Mouse (Mus musculus): ENCODE data around the gene Ccdc88b. TPM values are rescaled to one million over a fixed set of nuclear protein-coding genes. Genes with fewer than 3 reads are reported as not detected.
A peak's percentile ranks its signal among the peaks of the same experiment; 100 is the strongest.

Gene Ccdc88b
- polyA plus RNA-seq, 1 experiment from 2014 or later, result 0.43 TPM

DNA sequence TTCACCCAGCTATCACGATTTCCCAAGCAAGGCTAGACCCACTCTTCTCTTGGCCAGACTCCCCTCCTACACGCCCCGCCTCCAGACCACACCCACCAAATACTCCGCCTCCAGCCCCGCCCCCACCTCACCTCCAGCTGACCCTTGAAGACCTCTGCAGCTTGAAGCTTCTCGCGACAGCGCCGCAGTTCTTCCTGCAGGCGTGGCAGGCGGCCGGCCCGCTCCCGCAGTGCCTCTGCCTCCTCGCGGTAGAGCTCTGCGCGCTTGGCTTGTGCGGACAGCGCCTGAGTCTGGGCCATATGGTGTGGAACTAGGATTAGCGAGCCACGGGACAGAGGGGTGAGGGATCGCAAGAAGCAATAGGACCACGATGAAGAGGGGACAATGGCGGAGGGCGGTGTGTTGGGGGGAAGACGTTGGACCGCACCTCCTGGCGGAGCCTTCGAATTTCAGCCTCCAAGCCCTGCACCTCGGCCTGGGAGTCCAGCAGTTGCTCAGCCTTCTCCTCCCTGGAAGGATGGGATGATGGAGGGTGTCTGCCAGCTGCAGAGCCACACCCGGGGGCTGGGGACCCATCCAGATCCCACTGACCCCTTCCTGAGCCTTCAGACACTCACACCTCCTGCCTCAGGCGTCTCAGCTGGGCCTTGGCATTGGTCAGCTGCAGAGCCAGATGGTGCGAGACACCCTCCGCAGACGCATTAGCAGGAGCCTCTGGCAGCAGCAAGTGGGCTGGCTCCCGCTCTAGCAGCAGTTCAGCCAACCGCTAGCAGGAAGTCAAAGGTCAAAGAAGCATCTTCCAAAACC is 2.6 kb downstream of the Ccdc88b start:
- no peaks in the 10 kb centered on the region for H3K36me3 ChIP-seq (replicated peaks)
- peak overlapping the region; percentile 41 for H3K4me2 ChIP-seq
- H3K27ac ChIP-seq, result 0 out of 2 replicates have a peak overlapping the region, but pooled peaks have one; percentile 19
- H3K9me3 ChIP-seq, result no peaks in the 10 kb centered on the region
- no peak overlapping the region for H3K9ac ChIP-seq
- H3K4me3 ChIP-seq (replicated peaks), result peak overlapping the region; percentile 23
- WGBS, result 9% methylated on average over 38 of the region's 38 CpGs
- peak; percentile 63 for ATAC-seq (ENCODE audit: low FRiP score)
- H3K27me3 ChIP-seq, result peaks cover 35% of the 10 kb centered on the region
- H3K4me1 ChIP-seq, result peaks cover 21% of the 10 kb centered on the region

DNA sequence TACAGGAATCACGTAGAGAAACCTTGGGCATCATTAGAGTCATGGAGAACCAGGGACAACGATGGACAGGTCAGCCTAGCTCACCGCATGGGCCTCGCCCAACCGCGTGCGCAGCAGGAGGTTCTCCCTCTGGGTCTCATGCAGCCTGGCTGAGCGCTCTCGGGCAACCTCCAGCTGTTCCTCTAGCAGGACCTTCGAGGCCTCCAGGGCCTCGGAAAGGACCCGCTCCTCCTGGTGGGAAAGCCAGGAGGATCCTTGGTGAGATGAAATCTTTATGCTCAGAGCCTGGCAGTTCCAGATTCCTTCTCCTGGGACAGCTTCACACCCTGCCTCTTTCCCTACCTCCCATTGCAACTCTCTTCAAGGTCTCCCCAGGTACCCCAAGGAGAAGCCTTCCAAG is 3.4 kb downstream of the Ccdc88b start:
- WGBS, result 90% methylated on average over 12 of the region's 12 CpGs
- Histone ChIP-seq H3K4me2 (peak overlapping the region; percentile 41; the same call in 1 of the 2 replicates), H3K4me1 (peaks cover 21% of the 10 kb centered on the region), H3K9ac (no peak overlapping the region), H3K27ac (no peak overlapping the region), H3K4me3 (replicated peaks) (no peak overlapping the region), H3K27me3 (peaks cover 39% of the 10 kb centered on the region), H3K36me3 (replicated peaks) (no peaks in the 10 kb centered on the region), H3K9me3 (no peaks in the 10 kb centered on the region)
- no peak for ATAC-seq (ENCODE audit: low FRiP score)

DNA sequence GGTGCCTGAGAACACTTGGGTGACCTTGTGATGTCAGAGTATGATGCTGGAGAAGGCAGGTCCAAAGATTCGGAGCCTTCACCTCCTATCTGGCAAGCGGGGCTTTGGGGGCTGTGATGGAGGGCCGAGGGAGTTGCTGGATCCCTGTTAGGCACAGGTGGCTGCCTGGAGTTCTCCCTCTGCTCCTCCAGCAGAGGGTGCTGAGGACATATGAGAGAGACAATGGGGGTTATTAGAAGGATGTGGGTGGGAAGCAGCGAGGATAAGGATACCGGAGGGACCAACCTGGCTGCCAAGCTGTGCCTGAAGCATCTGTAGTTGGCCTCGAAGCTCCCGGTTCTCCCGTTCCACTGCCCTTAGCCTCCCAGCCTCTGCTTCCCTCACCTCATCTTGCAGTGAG is 4.1 kb downstream of the Ccdc88b start:
- no peak overlapping the region for H3K9ac ChIP-seq
- H3K27ac ChIP-seq, result no peak overlapping the region
- H3K27me3 ChIP-seq, result peaks cover 46% of the 10 kb centered on the region
- peaks cover 21% of the 10 kb centered on the region for H3K4me1 ChIP-seq
- no peaks in the 10 kb centered on the region for H3K36me3 ChIP-seq (replicated peaks)
- no peak for ATAC-seq (ENCODE audit: low FRiP score)
- H3K4me2 ChIP-seq, result no peak overlapping the region
- H3K9me3 ChIP-seq, result no peaks in the 10 kb centered on the region
- 80% methylated on average over 8 of the region's 8 CpGs for WGBS
- H3K4me3 ChIP-seq (replicated peaks), result no peak overlapping the region

DNA sequence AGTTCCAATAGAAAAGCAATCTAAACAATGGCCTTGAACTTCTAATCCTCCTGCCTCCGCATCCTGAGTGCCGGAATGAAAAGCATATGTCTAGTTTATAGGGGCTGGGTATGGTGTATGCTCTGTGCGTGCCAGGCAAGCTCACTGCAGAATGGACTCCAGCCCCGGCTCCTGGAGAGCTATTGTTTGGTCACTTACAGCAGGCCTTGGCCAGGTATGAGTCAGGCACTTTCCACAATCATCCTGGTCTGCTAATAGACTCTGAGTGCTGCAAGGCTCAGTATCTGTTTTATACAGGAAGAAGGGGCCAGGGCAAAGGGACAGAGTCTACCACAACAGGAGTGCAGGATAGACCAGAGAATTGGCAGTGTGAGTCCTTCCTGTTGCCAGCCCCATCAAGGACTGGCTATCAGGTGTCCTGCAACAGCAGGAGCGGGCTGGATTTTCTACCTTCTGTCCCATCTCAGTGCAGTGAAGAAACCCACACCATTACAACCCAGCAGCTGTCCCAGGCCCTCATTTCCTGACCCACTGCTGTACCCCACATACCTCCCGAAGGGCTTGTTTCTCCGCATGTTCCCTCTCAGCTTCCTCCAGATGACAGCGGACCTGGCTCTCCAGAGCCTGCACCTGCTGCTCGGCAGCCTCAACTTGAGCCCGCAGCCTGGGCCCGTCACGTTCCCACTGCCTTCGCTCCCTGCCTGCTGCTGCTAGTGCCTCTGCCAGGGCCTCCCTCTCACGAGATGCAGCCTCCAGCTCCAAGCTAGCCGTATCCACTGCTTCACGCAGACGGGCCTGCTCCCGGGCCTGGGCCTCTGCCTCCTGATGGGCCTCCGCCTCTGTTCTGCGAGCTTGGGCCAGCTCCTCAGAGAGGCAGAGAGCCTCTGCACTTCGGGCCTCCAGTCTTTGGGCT is 5.4 kb downstream of the Ccdc88b start:
- H3K27ac ChIP-seq, result no peak overlapping the region
- no peak overlapping the region for H3K9ac ChIP-seq
- no peak overlapping the region for H3K4me3 ChIP-seq (replicated peaks)
- no peaks in the 10 kb centered on the region for H3K36me3 ChIP-seq (replicated peaks)
- peaks cover 29% of the 10 kb centered on the region for H3K4me1 ChIP-seq
- H3K4me2 ChIP-seq, result no peak overlapping the region
- peaks cover 57% of the 10 kb centered on the region for H3K27me3 ChIP-seq
- ATAC-seq (ENCODE audit: low FRiP score), result no peak
- WGBS, result 78% methylated on average over 21 of the region's 21 CpGs
- H3K9me3 ChIP-seq, result no peaks in the 10 kb centered on the region

DNA sequence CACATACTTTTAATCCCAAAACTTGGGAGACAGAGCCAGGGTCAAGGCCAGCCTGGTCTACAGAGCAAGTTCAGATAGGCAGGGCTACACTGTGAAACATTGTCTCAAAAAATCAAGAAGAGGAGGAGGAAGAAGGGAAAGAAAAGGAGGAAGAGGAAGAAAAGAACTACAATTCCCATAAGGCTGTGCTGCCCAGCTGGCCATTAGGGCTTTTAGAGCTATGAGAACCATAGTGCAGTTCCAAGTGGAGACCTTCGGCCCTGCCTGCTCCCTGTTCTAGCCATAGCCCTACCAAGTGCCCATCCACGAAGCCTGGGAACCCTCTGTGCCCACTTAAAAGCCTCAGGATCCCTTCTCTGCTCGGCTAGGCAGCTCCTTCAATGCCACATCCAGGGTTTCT is 6.5 kb downstream of the Ccdc88b start:
- no peak overlapping the region for H3K4me2 ChIP-seq
- H3K27me3 ChIP-seq, result peaks cover 64% of the 10 kb centered on the region
- peaks cover 24% of the 10 kb centered on the region for H3K4me1 ChIP-seq
- 87% methylated on average over 3 of the region's 3 CpGs for WGBS
- no peak overlapping the region for H3K9ac ChIP-seq
- no peak for ATAC-seq (ENCODE audit: low FRiP score)
- H3K9me3 ChIP-seq, result no peaks in the 10 kb centered on the region
- no peak overlapping the region for H3K4me3 ChIP-seq (replicated peaks)
- H3K36me3 ChIP-seq (replicated peaks), result no peaks in the 10 kb centered on the region
- no peak overlapping the region for H3K27ac ChIP-seq

DNA sequence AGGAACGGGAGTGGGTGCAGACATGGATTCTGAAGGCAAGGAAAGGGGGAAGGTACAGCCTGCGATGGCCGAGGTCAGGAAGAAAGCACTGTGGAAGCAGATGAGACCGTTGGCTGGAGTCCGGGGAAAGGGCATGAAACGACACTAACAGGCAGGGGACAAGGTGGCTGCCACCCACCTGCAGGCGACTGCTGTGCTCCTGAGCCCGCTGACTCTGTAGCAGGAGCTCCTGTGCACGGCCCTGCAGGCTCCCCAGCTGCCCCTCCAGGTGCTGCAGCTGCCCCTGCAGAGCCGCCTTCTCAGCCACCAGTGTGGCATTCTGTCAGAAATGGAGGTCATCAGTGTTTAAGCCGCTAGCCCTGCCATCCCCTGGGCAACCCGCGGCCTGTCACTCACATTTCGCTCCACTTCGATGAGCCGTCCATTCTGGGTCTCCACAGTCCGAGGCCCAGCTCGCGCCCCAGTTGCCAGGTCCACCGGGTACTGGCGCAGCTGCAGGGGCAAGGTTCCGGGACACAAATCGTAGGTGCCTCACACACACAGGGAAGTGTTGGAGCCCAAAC is 8.4 kb downstream of the Ccdc88b start:
- H3K27me3 ChIP-seq, result peaks cover 62% of the 10 kb centered on the region
- no peak overlapping the region for H3K9ac ChIP-seq
- H3K9me3 ChIP-seq, result no peaks in the 10 kb centered on the region
- no peak for ATAC-seq (ENCODE audit: low FRiP score)
- WGBS, result 66% methylated on average over 23 of the region's 23 CpGs
- H3K36me3 ChIP-seq (replicated peaks), result no peaks in the 10 kb centered on the region
- H3K4me3 ChIP-seq (replicated peaks), result no peak overlapping the region
- H3K4me2 ChIP-seq, result no peak overlapping the region
- H3K27ac ChIP-seq, result no peak overlapping the region
- H3K4me1 ChIP-seq, result peaks cover 8% of the 10 kb centered on the region

DNA sequence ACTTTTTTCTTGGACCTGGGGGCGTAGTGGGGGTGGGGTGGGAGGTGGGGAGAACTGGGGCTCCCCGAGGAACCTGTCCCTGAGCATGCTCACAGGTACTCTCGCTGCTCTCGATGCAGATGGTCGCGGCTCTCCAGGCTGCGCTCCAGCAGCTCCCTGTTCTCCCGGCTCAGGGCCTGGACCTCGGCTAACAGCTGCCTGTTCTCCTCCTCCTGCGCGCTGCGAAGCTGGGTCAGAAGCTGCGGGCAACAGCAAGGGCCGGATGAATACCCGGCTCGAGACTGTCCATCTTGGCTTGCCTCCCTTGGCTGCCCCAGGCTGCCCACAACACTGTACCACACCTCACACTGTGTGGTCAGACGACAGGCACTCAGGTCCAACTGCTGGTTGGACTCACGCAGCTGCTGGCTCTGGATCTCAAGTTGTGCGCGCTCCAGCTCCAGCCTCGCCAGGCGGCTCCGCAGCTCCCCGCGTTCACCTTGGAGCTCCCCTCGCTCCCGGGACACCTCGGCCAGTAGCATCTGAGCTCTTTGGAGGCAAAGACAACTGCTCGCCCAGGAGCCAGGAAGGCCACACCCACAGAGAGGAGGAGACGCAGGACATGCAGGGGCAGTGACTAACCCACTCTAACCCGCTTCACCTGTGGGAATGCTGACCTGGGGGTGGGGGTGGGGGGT is 10.0 kb downstream of the Ccdc88b start:
- ATAC-seq (ENCODE audit: low FRiP score), result no peak
- Histone ChIP-seq H3K9me3 (no peaks in the 10 kb centered on the region), H3K4me3 (replicated peaks) (peak overlapping the region; percentile 27), H3K9ac (no peak overlapping the region), H3K27ac (no peak overlapping the region), H3K36me3 (replicated peaks) (no peaks in the 10 kb centered on the region), H3K27me3 (peaks cover 68% of the 10 kb centered on the region), H3K4me1 (peaks cover 8% of the 10 kb centered on the region), H3K4me2 (peak overlapping the region; percentile 46)
- WGBS, result 2% methylated on average over 31 of the region's 31 CpGs

DNA sequence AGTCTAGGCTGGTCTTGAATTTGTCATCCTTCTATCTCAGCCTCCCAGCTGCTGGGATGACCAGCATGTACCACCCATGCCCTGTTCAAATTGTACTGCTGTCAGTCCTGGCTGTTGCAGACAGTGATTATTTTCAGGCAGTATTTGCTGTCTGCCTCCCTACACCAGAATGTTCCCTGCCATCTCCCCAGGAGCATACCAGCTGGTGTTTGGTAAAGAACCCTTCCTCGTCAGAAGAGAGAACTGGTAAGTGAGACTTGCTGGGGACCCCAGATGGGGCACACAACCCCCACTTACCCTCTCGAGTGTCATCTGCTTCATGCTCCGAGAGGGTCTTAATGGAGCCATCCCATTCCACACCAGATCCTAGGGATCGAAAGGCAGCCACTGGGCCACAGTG is 12.0 kb downstream of the Ccdc88b start:
- no peak overlapping the region for H3K27ac ChIP-seq
- H3K4me2 ChIP-seq, result no peak overlapping the region
- H3K4me1 ChIP-seq, result peaks cover 11% of the 10 kb centered on the region
- no peaks in the 10 kb centered on the region for H3K9me3 ChIP-seq
- H3K9ac ChIP-seq, result no peak overlapping the region
- no peaks in the 10 kb centered on the region for H3K36me3 ChIP-seq (replicated peaks)
- H3K4me3 ChIP-seq (replicated peaks), result no peak overlapping the region
- ATAC-seq (ENCODE audit: low FRiP score), result no peak
- peaks cover 83% of the 10 kb centered on the region for H3K27me3 ChIP-seq
- 77% methylated on average over 4 of the region's 4 CpGs for WGBS

DNA sequence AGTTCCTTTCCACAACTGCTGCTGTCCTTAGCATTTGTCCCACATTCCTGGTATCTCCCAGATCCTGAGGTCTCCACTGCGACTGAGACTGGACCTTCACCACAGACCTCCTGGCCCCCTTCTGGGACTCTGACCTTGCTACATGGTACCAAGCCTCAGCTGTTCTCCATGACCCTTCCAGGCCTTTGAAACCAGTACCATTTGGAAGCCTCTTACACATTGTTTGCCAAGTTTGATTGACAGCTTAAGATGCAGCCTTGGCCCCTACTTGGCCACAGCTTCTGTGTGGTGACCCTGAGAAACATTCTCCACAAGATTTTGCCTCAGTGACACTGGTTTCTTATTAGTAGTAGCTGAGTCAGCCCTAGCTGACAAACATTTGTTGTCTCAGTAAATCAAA is 15.7 kb downstream of the Ccdc88b start:
- Histone ChIP-seq H3K36me3 (replicated peaks) (no peaks in the 10 kb centered on the region), H3K27ac (no peak overlapping the region), H3K9me3 (no peaks in the 10 kb centered on the region), H3K27me3 (peaks cover 88% of the 10 kb centered on the region), H3K4me3 (replicated peaks) (no peak overlapping the region), H3K4me2 (no peak overlapping the region), H3K4me1 (peaks cover 23% of the 10 kb centered on the region), H3K9ac (no peak overlapping the region)
- no peak for ATAC-seq (ENCODE audit: low FRiP score)
- 71% methylated on average over 1 of the region's 1 CpGs for WGBS

DNA sequence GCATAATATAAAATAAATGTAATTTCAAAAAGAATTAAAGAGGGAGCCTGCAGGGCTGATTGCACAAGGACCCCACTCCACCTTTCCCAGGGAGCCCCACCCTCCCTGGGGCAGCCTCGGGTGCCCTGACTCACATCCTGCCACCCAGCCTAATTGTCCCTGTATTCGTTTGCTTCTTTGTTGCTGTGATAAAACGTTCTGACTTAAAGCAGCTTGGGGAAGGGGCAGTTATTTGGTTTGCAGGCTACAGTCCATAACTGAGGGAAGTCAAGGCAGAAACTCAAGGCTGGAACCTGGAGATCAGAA is 16.8 kb downstream of the Ccdc88b start:
- Histone ChIP-seq H3K36me3 (replicated peaks) (no peaks in the 10 kb centered on the region), H3K27me3 (peaks cover 88% of the 10 kb centered on the region), H3K4me1 (peaks cover 23% of the 10 kb centered on the region), H3K27ac (no peak overlapping the region), H3K9ac (no peak overlapping the region), H3K4me2 (no peak overlapping the region; the same call in 1 of the 2 replicates), H3K9me3 (no peaks in the 10 kb centered on the region), H3K4me3 (replicated peaks) (no peak overlapping the region)
- no peak for ATAC-seq (ENCODE audit: low FRiP score)
- 10% methylated on average over 3 of the region's 3 CpGs for whole genome bisulfite sequencing

DNA sequence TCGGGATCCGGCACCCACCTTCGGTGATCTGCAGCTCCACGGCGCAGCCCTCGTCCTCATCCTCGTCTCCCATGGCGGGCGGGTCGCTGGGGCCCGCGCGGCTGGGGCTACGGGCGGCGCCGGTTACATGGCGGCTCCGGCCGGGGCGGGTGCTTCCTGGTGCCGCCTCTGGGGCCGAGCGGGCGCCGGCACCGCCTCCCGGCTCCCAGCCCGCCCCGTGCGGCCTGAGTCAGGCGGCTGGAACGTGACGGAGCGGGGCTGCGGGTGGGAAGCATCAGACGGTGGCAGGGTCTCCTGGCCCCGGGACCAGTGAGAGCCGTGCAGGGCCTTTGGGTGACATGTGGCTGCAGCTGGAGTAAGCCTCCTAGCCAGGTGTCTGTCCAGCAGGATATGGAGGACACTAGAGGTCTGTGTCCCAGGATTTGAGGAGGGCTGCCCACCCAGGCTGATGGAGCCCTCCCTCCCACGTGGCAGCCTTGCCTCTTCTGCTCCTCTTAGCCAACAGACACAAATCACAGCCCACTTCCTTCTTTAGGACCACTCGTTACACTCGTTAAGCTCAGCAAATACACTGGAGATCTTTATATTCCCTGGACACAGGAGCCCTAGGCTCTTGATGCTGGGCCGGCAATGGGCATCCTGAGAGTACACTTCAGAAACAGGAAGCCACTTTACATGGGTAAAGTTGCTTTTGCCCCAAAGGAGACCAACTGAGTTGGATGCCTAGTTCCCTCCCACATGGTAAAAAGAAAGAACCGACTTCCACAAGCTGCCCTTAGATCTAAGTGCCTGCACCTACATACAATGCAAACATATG is 17.3 kb downstream of the Ccdc88b start, which contains the start of gene Rps6ka4:
Rps6ka4 (minus strand) TSS at position 162 of the 817 bp plus-strand sequence.
- Histone ChIP-seq H3K27me3 (peaks cover 90% of the 10 kb centered on the region), H3K4me1 (peaks cover 23% of the 10 kb centered on the region), H3K9me3 (no peaks in the 10 kb centered on the region), H3K9ac (peak within 1 kb of the TSS; percentile 74), H3K27ac (no peak within 1 kb of the TSS), H3K4me3 (replicated peaks) (peak within 1 kb of the TSS; percentile 63), H3K36me3 (replicated peaks) (no peaks in the 10 kb centered on the region), H3K4me2 (peak within 1 kb of the TSS; percentile 100)
- WGBS, result 2% methylated on average over 40 of the region's 44 CpGs
- ATAC-seq (ENCODE audit: low FRiP score), result peak; percentile 79

Measured in forebrain, embryonic 12.5 days (tissue).